Mouse (Mus musculus): ENCODE results near the gene Rel. TPM values are rescaled to one million over a fixed set of nuclear protein-coding genes. Genes with fewer than 3 reads are reported as not detected.

Rel gene
- 0.54 TPM in 2 replicates for polyA plus RNA-seq (2015; fragmentation: Nextera tagmentation; extraction: Ambion mirVana)

- no peaks in the 10 kb centered on the region for H3K27me3 ChIP-seq (ENCODE audit: insufficient read depth, low read length)
- H3K9ac ChIP-seq (ENCODE audit: low read depth, low read length) = peak within 1 kb of the TSS; percentile 80
- no peaks in the 10 kb centered on the region for H3K36me3 ChIP-seq (ENCODE audit: insufficient read depth, low read length)
- ATAC-seq (replicated peaks; ENCODE audit: low FRiP score, low read depth) (peak; percentile 93), DNase-seq (ENCODE audit: low spot score) (peak; percentile 81)
- peak within 1 kb of the TSS; percentile 88 for H3K27ac ChIP-seq
- H3K4me3 ChIP-seq (replicated peaks; ENCODE audit: low read depth, low read length) = peak within 1 kb of the TSS; percentile 65
- TF ChIP-seq CTCF (IDR thresholded peaks at IDR 0.05; ENCODE audit: low read depth) = no peak
- no peaks in the 10 kb centered on the region for H3K9me3 ChIP-seq (replicated peaks; ENCODE audit: low read length)
- WGBS = under 1% methylated on average over 53 of the region's 88 CpGs
- H3K4me2 ChIP-seq (ENCODE audit: low read length) = peak within 1 kb of the TSS; percentile 77
- H3K4me1 ChIP-seq (replicated peaks; ENCODE audit: insufficient read depth, low read length) = no peaks in the 10 kb centered on the region
Measured at GRCm38 (mm10) chr11:23770760-23771506, at the start of gene Rel. Gene Rel (minus strand): TSS chr11:23770970.

GRCm38 (mm10) chr11:23818745-23819144 is 48.0 kb upstream of the Rel start:
- H3K4me3 ChIP-seq (replicated peaks; ENCODE audit: low read depth, low read length) = no peak overlapping the region
- TF ChIP-seq CTCF (IDR thresholded peaks at IDR 0.05; ENCODE audit: low read depth) = no peak
- no peak overlapping the region for H3K9ac ChIP-seq (ENCODE audit: low read depth, low read length)
- ATAC-seq (replicated peaks; ENCODE audit: low FRiP score, low read depth) (no peak), DNase-seq (ENCODE audit: low spot score) (no peak)
- H3K36me3 ChIP-seq (ENCODE audit: insufficient read depth, low read length) = no peaks in the 10 kb centered on the region
- no peaks in the 10 kb centered on the region for H3K9me3 ChIP-seq (replicated peaks; ENCODE audit: low read length)
- H3K4me1 ChIP-seq (replicated peaks; ENCODE audit: insufficient read depth, low read length) = no peaks in the 10 kb centered on the region
- H3K4me2 ChIP-seq (ENCODE audit: low read length) = no peak overlapping the region
- no peak overlapping the region for H3K27ac ChIP-seq
- WGBS = 69% methylated on average over 1 of the region's 1 CpGs
- H3K27me3 ChIP-seq (ENCODE audit: insufficient read depth, low read length) = no peaks in the 10 kb centered on the region

- 50% methylated on average over 2 of the region's 2 CpGs for WGBS
- no peak overlapping the region for H3K27ac ChIP-seq
- H3K4me2 ChIP-seq (ENCODE audit: low read length) = no peak overlapping the region
- DNase-seq (ENCODE audit: low spot score) = no peak
- H3K4me1 ChIP-seq (replicated peaks; ENCODE audit: insufficient read depth, low read length) = no peaks in the 10 kb centered on the region
- no peak for ATAC-seq (replicated peaks; ENCODE audit: low FRiP score, low read depth)
- H3K4me3 ChIP-seq (replicated peaks; ENCODE audit: low read depth, low read length) = no peak overlapping the region
- no peaks in the 10 kb centered on the region for H3K27me3 ChIP-seq (ENCODE audit: insufficient read depth, low read length)
- TF ChIP-seq CTCF (IDR thresholded peaks at IDR 0.05; ENCODE audit: low read depth) = no peak
- H3K36me3 ChIP-seq (ENCODE audit: insufficient read depth, low read length) = no peaks in the 10 kb centered on the region
- H3K9ac ChIP-seq (ENCODE audit: low read depth, low read length) = no peak overlapping the region
- H3K9me3 ChIP-seq (replicated peaks; ENCODE audit: low read length) = no peaks in the 10 kb centered on the region
Measured at GRCm38 (mm10) chr11:23810741-23811140, 40.0 kb upstream of the Rel start.

GRCm38 (mm10) chr11:23805716-23806115 is 34.9 kb upstream of the Rel start:
- TF ChIP-seq CTCF (IDR thresholded peaks at IDR 0.05; ENCODE audit: low read depth) = no peak
- H3K4me1 ChIP-seq (replicated peaks; ENCODE audit: insufficient read depth, low read length) = no peaks in the 10 kb centered on the region
- H3K9ac ChIP-seq (ENCODE audit: low read depth, low read length) = no peak overlapping the region
- no peaks in the 10 kb centered on the region for H3K36me3 ChIP-seq (ENCODE audit: insufficient read depth, low read length)
- 65% methylated on average over 3 of the region's 3 CpGs for WGBS
- H3K4me2 ChIP-seq (ENCODE audit: low read length) = no peak overlapping the region
- ATAC-seq (replicated peaks; ENCODE audit: low FRiP score, low read depth) = no peak
- H3K27me3 ChIP-seq (ENCODE audit: insufficient read depth, low read length) = no peaks in the 10 kb centered on the region
- no peaks in the 10 kb centered on the region for H3K9me3 ChIP-seq (replicated peaks; ENCODE audit: low read length)
- H3K4me3 ChIP-seq (replicated peaks; ENCODE audit: low read depth, low read length) = no peak overlapping the region
- H3K27ac ChIP-seq = no peak overlapping the region
- DNase-seq (ENCODE audit: low spot score) = no peak

GRCm38 (mm10) chr11:23803136-23803535 is 32.4 kb upstream of the Rel start:
- H3K4me3 ChIP-seq (replicated peaks; ENCODE audit: low read depth, low read length) = no peak overlapping the region
- H3K4me2 ChIP-seq (ENCODE audit: low read length) = no peak overlapping the region
- no peaks in the 10 kb centered on the region for H3K4me1 ChIP-seq (replicated peaks; ENCODE audit: insufficient read depth, low read length)
- no peak overlapping the region for H3K27ac ChIP-seq
- no peaks in the 10 kb centered on the region for H3K36me3 ChIP-seq (ENCODE audit: insufficient read depth, low read length)
- no peaks in the 10 kb centered on the region for H3K9me3 ChIP-seq (replicated peaks; ENCODE audit: low read length)
- DNase-seq (ENCODE audit: low spot score) (no peak), ATAC-seq (replicated peaks; ENCODE audit: low FRiP score, low read depth) (no peak)
- no peak for TF ChIP-seq CTCF (IDR thresholded peaks at IDR 0.05; ENCODE audit: low read depth)
- H3K9ac ChIP-seq (ENCODE audit: low read depth, low read length) = no peak overlapping the region
- WGBS = 70% methylated on average over 7 of the region's 7 CpGs
- H3K27me3 ChIP-seq (ENCODE audit: insufficient read depth, low read length) = no peaks in the 10 kb centered on the region

- 77% methylated on average over 1 of the region's 1 CpGs for WGBS
- Histone ChIP-seq H3K9me3 (replicated peaks; ENCODE audit: low read length) (no peaks in the 10 kb centered on the region), H3K4me1 (replicated peaks; ENCODE audit: insufficient read depth, low read length) (no peaks in the 10 kb centered on the region), H3K27ac (no peak overlapping the region), H3K4me3 (replicated peaks; ENCODE audit: low read depth, low read length) (no peak overlapping the region), H3K4me2 (ENCODE audit: low read length) (no peak overlapping the region), H3K27me3 (ENCODE audit: insufficient read depth, low read length) (no peaks in the 10 kb centered on the region), H3K9ac (ENCODE audit: low read depth, low read length) (no peak overlapping the region), H3K36me3 (ENCODE audit: insufficient read depth, low read length) (no peaks in the 10 kb centered on the region)
- no peak for DNase-seq (ENCODE audit: low spot score)
- TF ChIP-seq CTCF (IDR thresholded peaks at IDR 0.05; ENCODE audit: low read depth) = no peak
- ATAC-seq (replicated peaks; ENCODE audit: low FRiP score, low read depth) = no peak
Measured at GRCm38 (mm10) chr11:23802256-23802655, 31.5 kb upstream of the Rel start.

All from kidney, postnatal 0 days (tissue).